Mouse (Mus musculus) megakaryocyte, embryonic 14.5 days (primary cell): Measurements from ENCODE around the gene Ttll11.

Experiments
- FLI1 ChIP-seq: IDR thresholded peaks from 2 replicates; pipeline ENCODE4 v1.6.1; 2012; ENCODE audit warnings: low read length, inconsistent platforms, mixed read lengths
- GATA1 ChIP-seq: IDR thresholded peaks from 3 replicates; pipeline ENCODE4 v1.6.1; 2012; ENCODE audit warnings: mixed read lengths, low read length, inconsistent platforms, borderline replicate concordance

GRCm38 (mm10) chr2:35965883-35966513, 13.7 kb downstream of the Ttll11 start:
- TF ChIP-seq GATA1 (no peak), FLI1 (no peak)
